Mouse (Mus musculus): ENCODE data around the gene Gm4881. TPM values are rescaled to one million over a fixed set of nuclear protein-coding genes. Genes with fewer than 3 reads are reported as not detected.

The Gm4881 gene
- total RNA-seq, 2 experiments from 2014 or later: not detected

Small RNAs within 50 kb of the gene (microRNA-seq; reads per million reads assigned to microRNA genes)
- gene Mir7046 (10.4 to 15.9 reads per million in 2 experiments), gene Mir7047 (78.6 to 109 reads per million in 2 experiments)

Other genes starting within 250 kb of the Gm4881 start
- not detected for gene BC049730, start 235.3 kb downstream of the Gm4881 start, total RNA-seq (2021)
- gene Gm4763, start 217.6 kb downstream of the Gm4881 start, total RNA-seq (2021): not detected
- not detected for gene Cd177, start 184.2 kb downstream of the Gm4881 start, total RNA-seq (2021)
- not detected for gene Ceacam10, start 167.3 kb downstream of the Gm4881 start, total RNA-seq (2021)
- 1 to 10 TPM in 1 of 2 experiments, not detected in 1; 1.5 TPM for gene Gm9844, start 82.3 kb downstream of the Gm4881 start, total RNA-seq (2021)
- not detected for gene Lypd4, start 74.6 kb downstream of the Gm4881 start, total RNA-seq (2021)
- not detected for gene Dmrtc2, start 74.4 kb downstream of the Gm4881 start, total RNA-seq (2021)
- 100 to 1,000 TPM; 511 to 584 TPM for gene Rps19, start 60.1 kb downstream of the Gm4881 start, total RNA-seq (2021)
- gene Cd79a, start 47.1 kb downstream of the Gm4881 start, total RNA-seq (2021): under 1 TPM; 0.30 to 0.77 TPM
- gene Arhgef1, start 41.6 kb downstream of the Gm4881 start, total RNA-seq (2021): 10 to 100 TPM; 57.1 to 74.1 TPM
- 100 to 1,000 TPM; 305 to 355 TPM for gene Rabac1, start 28.3 kb upstream of the Gm4881 start, total RNA-seq (2021)
- gene Atp1a3, start 61.5 kb upstream of the Gm4881 start, total RNA-seq (2021): 1,000 to 10,000 TPM; 1,987 to 2,019 TPM
- gene Grik5, start 127.9 kb upstream of the Gm4881 start, total RNA-seq (2021): 100 to 1,000 TPM; 176 TPM
- gene Zfp574, start 128.1 kb upstream of the Gm4881 start, total RNA-seq (2021): 10 to 100 TPM; 34.9 TPM
- 10 to 100 TPM in 1 of 2 experiments, 1 to 10 TPM in 1; 7.7 to 12.9 TPM for gene Pou2f2, start 235.2 kb upstream of the Gm4881 start, total RNA-seq (2021)

All from left cerebral cortex, adult 18-20 months (tissue).